Mouse (Mus musculus): ENCODE results near the gene Tmem248.

GRCm38 (mm10) chr5:130290775-130291174 lies 73.9 kb downstream of the Tmem248 start:
- no peak for TF ChIP-seq CTCF (IDR thresholded peaks at IDR 0.05; ENCODE audit: extremely low read depth, insufficient read length, insufficient replicate concordance, low read depth, low read length)
- no peak for TF ChIP-seq POLR2A (IDR thresholded peaks at IDR 0.05; ENCODE audit: low read depth, low read length)
